In the genomic region with DNA sequence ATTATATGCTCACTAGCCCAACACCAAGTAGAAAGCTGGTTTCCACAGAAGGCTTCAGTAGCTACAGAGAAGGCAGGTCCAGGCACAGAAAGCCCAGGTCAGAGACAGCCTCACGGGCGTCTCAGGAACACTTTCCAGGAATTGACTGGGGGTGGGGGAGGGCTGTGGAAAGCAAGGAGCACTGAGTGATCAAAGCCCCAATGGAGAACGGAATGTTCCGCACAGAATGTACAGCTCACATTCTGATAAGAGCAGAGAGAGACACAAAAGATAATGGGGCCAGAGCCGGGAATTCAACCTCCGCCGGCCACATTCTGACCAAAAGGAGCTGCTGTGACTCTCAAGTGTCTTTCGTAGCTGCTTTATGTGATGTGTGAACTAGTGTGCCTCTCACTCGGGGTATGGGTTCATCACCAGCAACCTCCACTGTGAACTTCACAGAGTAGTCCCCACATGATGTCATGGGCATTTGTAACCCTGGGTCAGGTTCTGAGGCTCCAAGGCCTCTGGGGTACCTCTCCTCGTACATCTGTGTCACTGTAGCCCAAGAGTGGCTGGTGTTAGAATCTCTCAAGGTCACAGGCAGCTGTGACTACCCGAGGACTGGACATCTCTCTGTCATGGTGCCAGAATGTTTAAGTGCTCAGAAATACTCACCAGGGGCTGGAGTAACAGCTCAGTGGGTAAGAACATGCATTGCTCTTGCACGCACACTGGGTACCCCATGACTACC, we compare ENCODE assay signal across 25 mouse cellular contexts. TPM values are rescaled to one million over a fixed set of nuclear protein-coding genes. Genes with fewer than 3 reads are reported as not detected.
DNase-seq lines count a peak whose midpoint lies in the region; ATAC-seq and TF ChIP-seq lines count a peak whose summit lies in the region.
"Had no signal": no experiment of that assay in that cellular context is flagged by ENCODE, and none has a peak within 500 bp of the region (broad histone marks: within the 10 kb centered on the region; RNA-seq: fewer than 3 reads in every experiment).

No protein-coding gene starts in this region.

- no peaks in the 10 kb centered on the region for H3K9me3 ChIP-seq in heart, embryonic 14.5 days (ENCODE audit: control insufficient read depth, low read length)
- no peaks in the 10 kb centered on the region for H3K9me3 ChIP-seq in stomach, embryonic 15.5 days
- no peaks in the 10 kb centered on the region for H3K9me3 ChIP-seq in midbrain, embryonic 13.5 days
- H3K9me3 ChIP-seq in liver, embryonic 11.5 days (ENCODE audit: control insufficient read depth, low read length), result no peaks in the 10 kb centered on the region
- H3K9me3 ChIP-seq: hindbrain, embryonic 13.5 days had no signal

- no peaks in the 10 kb centered on the region for H3K36me3 ChIP-seq in heart, adult 2 months (ENCODE audit: control insufficient read depth, insufficient read depth, low read length)
- no peaks in the 10 kb centered on the region for H3K36me3 ChIP-seq in heart, embryonic 14.5 days (ENCODE audit: control insufficient read depth, insufficient read depth, low read length)
- no peaks in the 10 kb centered on the region for H3K36me3 ChIP-seq in stomach, embryonic 15.5 days
- H3K36me3 ChIP-seq in midbrain, embryonic 13.5 days, result no peaks in the 10 kb centered on the region
- no peaks in the 10 kb centered on the region for H3K36me3 ChIP-seq in liver, embryonic 11.5 days (ENCODE audit: control insufficient read depth, insufficient read depth, low read length)
- H3K36me3 ChIP-seq: hindbrain, embryonic 13.5 days had no signal

- no peak overlapping the region for H3K27ac ChIP-seq in heart, adult 2 months
- H3K27ac ChIP-seq in heart, embryonic 14.5 days (replicated peaks in 1 of 2; ENCODE audit: control insufficient read depth in 1 of 2, insufficient read depth in 1 of 2, low read depth in 2 of 2, low read length in 2 of 2), result peak overlapping the region; percentile 72 to 79
- no peak overlapping the region for H3K27ac ChIP-seq in stomach, embryonic 15.5 days
- no peak overlapping the region for H3K27ac ChIP-seq in midbrain, embryonic 13.5 days
- no peak overlapping the region for H3K27ac ChIP-seq in liver, embryonic 11.5 days (ENCODE audit: low read depth, low read length)
- H3K27ac ChIP-seq: hindbrain, embryonic 13.5 days; kidney, postnatal 0 days; left cerebral cortex, adult 2 months; liver, embryonic 14.5 days; macrophage had no signal

- DNase-seq in heart, adult 2 months, result peak in 1 of 2 experiments; percentile 10
- DNase-seq in heart, postnatal 14 days, result no peak
- peak; percentile 39 for DNase-seq in heart, adult 8-10 months (ENCODE audit: low spot score)
- DNase-seq in layer of hippocampus, postnatal 25 days (ENCODE audit: extremely low spot score in 1 of 2, low spot score in 1 of 2), result no peak
- no peak for DNase-seq in liver, embryonic 11.5 days (ENCODE audit: low spot score)
- DNase-seq: adrenal gland, adult 2 months; cerebellum, adult 11 months; cerebellum, postnatal 25 days; kidney, adult 11 months; midbrain, embryonic 14.5 days; thymus, postnatal 36 days had no signal

- no peaks in the 10 kb centered on the region for H3K79me2 ChIP-seq in heart, adult 2 months (replicated peaks; ENCODE audit: control insufficient read depth, insufficient read depth, low read length)

- TF ChIP-seq CTCF in heart, adult 2 months (IDR thresholded peaks at IDR 0.05), result no peak

- H3K9ac ChIP-seq in heart, adult 2 months (ENCODE audit: low read depth, low read length), result no peak overlapping the region
- peak overlapping the region; percentile 41; the same call in 1 of the 2 replicates for H3K9ac ChIP-seq in heart, embryonic 14.5 days (ENCODE audit: low read length)
- no peak overlapping the region for H3K9ac ChIP-seq in stomach, embryonic 15.5 days
- no peak overlapping the region for H3K9ac ChIP-seq in midbrain, embryonic 13.5 days (replicated peaks)
- no peak overlapping the region for H3K9ac ChIP-seq in liver, embryonic 11.5 days (ENCODE audit: low read depth, low read length)
- H3K9ac ChIP-seq: hindbrain, embryonic 13.5 days; liver, embryonic 14.5 days had no signal

- WGBS in heart, adult 2 months, result 33% methylated on average over 12 of the region's 12 CpGs
- 8% methylated on average over 12 of the region's 12 CpGs for WGBS in heart, embryonic 14.5 days
- 59% methylated on average over 12 of the region's 12 CpGs for WGBS in stomach, embryonic 15.5 days
- WGBS in midbrain, embryonic 13.5 days, result 84% methylated on average over 12 of the region's 12 CpGs
- 50% methylated on average over 12 of the region's 12 CpGs for WGBS in liver, embryonic 11.5 days

- H3K4me2 ChIP-seq in heart, embryonic 14.5 days (ENCODE audit: low read length), result peak overlapping the region; percentile 44
- no peak overlapping the region for H3K4me2 ChIP-seq in stomach, embryonic 15.5 days
- H3K4me2 ChIP-seq in midbrain, embryonic 13.5 days (replicated peaks), result no peak overlapping the region
- H3K4me2 ChIP-seq in liver, embryonic 11.5 days, result no peak overlapping the region
- H3K4me2 ChIP-seq: hindbrain, embryonic 13.5 days had no signal

- TF ChIP-seq EP300 in heart, adult 2 months (IDR thresholded peaks at IDR 0.05; ENCODE audit: insufficient read depth, low read depth, low read length), result peak; percentile 77

- no peak for TF ChIP-seq POLR2A in heart, adult 2 months (IDR thresholded peaks at IDR 0.05; ENCODE audit: insufficient read depth, low read depth, low read length)

- H3K4me1 ChIP-seq in heart, adult 2 months (ENCODE audit: control insufficient read depth, insufficient read depth, low read length), result peaks cover 3% of the 10 kb centered on the region; the same call in 1 of the 2 replicates
- H3K4me1 ChIP-seq in heart, embryonic 14.5 days (ENCODE audit: control insufficient read depth in 2 of 2, insufficient read depth in 2 of 2, low read length in 2 of 2), result peaks cover 13 to 16% of the 10 kb centered on the region in 2 experiments
- H3K4me1 ChIP-seq in stomach, embryonic 15.5 days, result 0 out of 2 replicates have a peak, but pooled peaks cover 3% of the 10 kb centered on the region
- no peaks in the 10 kb centered on the region for H3K4me1 ChIP-seq in midbrain, embryonic 13.5 days (replicated peaks)
- H3K4me1 ChIP-seq in liver, embryonic 11.5 days (replicated peaks; ENCODE audit: control insufficient read depth, insufficient read depth, low read length), result 0 out of 2 replicates have a peak, but pooled peaks cover 4% of the 10 kb centered on the region
- H3K4me1 ChIP-seq: hindbrain, embryonic 13.5 days had no signal

- no peak overlapping the region for H3K4me3 ChIP-seq in heart, adult 2 months
- no peak overlapping the region for H3K4me3 ChIP-seq in heart, embryonic 14.5 days (ENCODE audit: control insufficient read depth in 1 of 2, insufficient read depth in 1 of 2, low read depth in 1 of 2, low read length in 2 of 2)
- H3K4me3 ChIP-seq in stomach, embryonic 15.5 days (replicated peaks), result no peak overlapping the region
- H3K4me3 ChIP-seq in midbrain, embryonic 13.5 days (replicated peaks), result no peak overlapping the region
- H3K4me3 ChIP-seq in liver, embryonic 11.5 days (ENCODE audit: low read depth, low read length), result no peak overlapping the region
- H3K4me3 ChIP-seq: erythroblast, embryonic 14.5 days; hindbrain, embryonic 13.5 days; left cerebral cortex, adult 2 months; myocyte had no signal

- no peaks in the 10 kb centered on the region for H3K27me3 ChIP-seq in heart, adult 2 months (ENCODE audit: control insufficient read depth, insufficient read depth, low read length)
- H3K27me3 ChIP-seq in heart, embryonic 14.5 days (ENCODE audit: control insufficient read depth, insufficient read depth, low read length), result no peaks in the 10 kb centered on the region
- H3K27me3 ChIP-seq in stomach, embryonic 15.5 days (replicated peaks), result no peaks in the 10 kb centered on the region
- H3K27me3 ChIP-seq in midbrain, embryonic 13.5 days, result no peaks in the 10 kb centered on the region
- no peaks in the 10 kb centered on the region for H3K27me3 ChIP-seq in liver, embryonic 11.5 days (replicated peaks; ENCODE audit: control insufficient read depth, insufficient read depth, low read length)
- H3K27me3 ChIP-seq: hindbrain, embryonic 13.5 days had no signal

- intact Hi-C loops in heart, adult 2 months (cut with DNase I), result no loop called here
- intact Hi-C loops in heart, postnatal 14 days (cut with DNase I), result loop anchor here (10.0 kb wide), 1 partner anchor 335 kb away; no protein-coding TSS in a partner anchor

- peak; percentile 78 for ATAC-seq in heart, embryonic 14.5 days (ENCODE audit: insufficient number of reproducible peaks, insufficient read depth, low FRiP score, low read depth)
- 0 out of 2 replicates have a peak, but pooled peaks have one; percentile 43 for ATAC-seq in stomach, embryonic 15.5 days (ENCODE audit: insufficient read depth, low FRiP score, low read depth)
- ATAC-seq in midbrain, embryonic 13.5 days, result no peak
- ATAC-seq in liver, embryonic 11.5 days (replicated peaks; ENCODE audit: low FRiP score), result no peak
- ATAC-seq: forebrain, embryonic 14.5 days had no signal

RNA-seq across cellular contexts. Expression of gene Amotl1, which starts 44.7 kb away (rescaled TPM):
- total RNA-seq in heart, adult 2 months (2021), result 10 to 100 TPM; 58.3 to 59.5 TPM
- polyA plus RNA-seq in heart, adult 2 months (2012; rRNA removed), result 27.4 and 41.1 TPM in 2 replicates
- 10 to 100 TPM; 54.1 to 55.8 TPM for total RNA-seq in heart, postnatal 14 days (2021)
- 10 to 100 TPM; 56.2 to 65.0 (median 58.1) TPM for total RNA-seq in heart, adult 8-10 months (2022)
- polyA plus RNA-seq in heart, embryonic 14.5 days (2014; fragmentation: Nextera tagmentation; extraction: Ambion mirVana), result 25.5 and 26.4 TPM in 2 replicates
- polyA plus RNA-seq in stomach, embryonic 15.5 days (2015; fragmentation: Nextera tagmentation; extraction: Ambion mirVana), result 16.8 and 17.2 TPM in 2 replicates
- polyA plus RNA-seq in midbrain, embryonic 13.5 days (2015; fragmentation: Nextera tagmentation; extraction: Ambion mirVana), result 9.8 and 9.9 TPM in 2 replicates
- total RNA-seq in layer of hippocampus, postnatal 25 days (2021), result 10 to 100 TPM; 14.1 to 14.9 TPM
- polyA plus RNA-seq in liver, embryonic 11.5 days (2014; fragmentation: Nextera tagmentation; extraction: Ambion mirVana), result 8.5 and 9.5 TPM in 2 replicates

RNA-seq across cellular contexts. Expression of gene Piwil4, which starts 51.0 kb away (rescaled TPM):
- not detected for total RNA-seq in heart, adult 2 months (2021)
- not detected in 2 replicates for polyA plus RNA-seq in heart, adult 2 months (2012; rRNA removed)
- not detected for total RNA-seq in heart, postnatal 14 days (2021)
- not detected for total RNA-seq in heart, adult 8-10 months (2022)
- polyA plus RNA-seq in heart, embryonic 14.5 days (2014; fragmentation: Nextera tagmentation; extraction: Ambion mirVana), result 0.07 TPM in 1 of 2 replicates, not detected in the other
- polyA plus RNA-seq in stomach, embryonic 15.5 days (2015; fragmentation: Nextera tagmentation; extraction: Ambion mirVana), result 0.10 and 0.14 TPM in 2 replicates
- 0.19 and 0.43 TPM in 2 replicates for polyA plus RNA-seq in midbrain, embryonic 13.5 days (2015; fragmentation: Nextera tagmentation; extraction: Ambion mirVana)
- total RNA-seq in layer of hippocampus, postnatal 25 days (2021), result not detected
- 0.10 and 0.19 TPM in 2 replicates for polyA plus RNA-seq in liver, embryonic 11.5 days (2014; fragmentation: Nextera tagmentation; extraction: Ambion mirVana)
- total RNA-seq: layer of hippocampus, adult 18-20 months; left cerebral cortex, adult 2 months; neutrophil, adult 5-6 weeks had no signal
- polyA plus RNA-seq: embryonic facial prominence, embryonic 11.5 days; erythroblast, embryonic 14.5 days had no signal

Comparison
In these comparisons a context has a peak if more than half of its experiments do, and no peak if none do; other contexts are left out.
1. H3K27ac ChIP-seq: peak in heart, embryonic 14.5 days (2 of 2); none in heart, adult 2 months (single experiment), stomach, embryonic 15.5 days (single experiment), midbrain, embryonic 13.5 days (single experiment) and liver, embryonic 11.5 days (single experiment).
2. ATAC-seq: peak in heart, embryonic 14.5 days (single experiment) and stomach, embryonic 15.5 days (single experiment); none in midbrain, embryonic 13.5 days (single experiment) and liver, embryonic 11.5 days (single experiment).